Mouse (Mus musculus) intestine, postnatal 0 days (tissue): Measurements from ENCODE around the gene Ubfd1. TPM values are rescaled to one million over a fixed set of nuclear protein-coding genes. Genes with fewer than 3 reads are reported as not detected.
"Not testable (repeated sequence)": the region's sequence is repeated elsewhere in the genome, so short reads cannot be mapped to it uniquely, and the experiment has no call there.

ENCODE experiments used
- ATAC-seq: fragments of 200-750 bp; cut with Nextera tagmentation; 2 replicates; pipeline ENCODE4 v1.8.0; 2017; ENCODE audit warnings: mild to moderate bottlenecking, moderate TSS enrichment, moderate library complexity
- H3K27ac ChIP-seq: fragments of 300-500 bp; sonication (generic); 2 replicates; pipeline ENCODE4 v1.5.1; 2014; ENCODE audit warnings: mild to moderate bottlenecking, low read depth, low read length, moderate library complexity
- H3K27me3 ChIP-seq: fragments of 300-500 bp; sonication (generic); replicated peaks from 2 replicates; pipeline ENCODE4 v1.6.1; 2014; ENCODE audit warnings: low read length, mixed read lengths; ENCODE audit not compliant: control insufficient read depth, insufficient read depth
- H3K36me3 ChIP-seq: fragments of 300-500 bp; sonication (generic); 2 replicates; pipeline ENCODE4 v1.6.1; 2014; ENCODE audit warnings: mild to moderate bottlenecking, moderate library complexity; ENCODE audit not compliant: control insufficient read depth, insufficient read depth
- H3K4me1 ChIP-seq: fragments of 300-500 bp; sonication (generic); replicated peaks from 2 replicates; pipeline ENCODE4 v1.6.1; 2014; ENCODE audit warnings: antibody characterized with exemption, low read length, mixed read lengths; ENCODE audit not compliant: control insufficient read depth, insufficient read depth
- H3K4me2 ChIP-seq: fragments of 300-500 bp; sonication (generic); replicated peaks from 2 replicates; pipeline ENCODE4 v1.6.1; 2014; ENCODE audit warnings: low read depth, mild to moderate bottlenecking, moderate library complexity
- H3K4me3 ChIP-seq: fragments of 300-500 bp; sonication (generic); 2 replicates; pipeline ENCODE4 v1.5.1; 2014; ENCODE audit warnings: low read depth, low read length
- H3K9ac ChIP-seq: fragments of 300-500 bp; sonication (generic); 2 replicates; pipeline ENCODE4 v1.6.1; 2014; ENCODE audit warnings: mild to moderate bottlenecking, low read depth, low read length
- H3K9me3 ChIP-seq: fragments of 300-500 bp; sonication (generic); 2 replicates; pipeline ENCODE4 v1.6.1; 2016; ENCODE audit warnings: mixed run types; ENCODE audit not compliant: control insufficient read depth
- CTCF ChIP-seq: sonication (generic); IDR thresholded peaks from 2 replicates; pipeline ENCODE4 v1.5.1; 2016; ENCODE audit warnings: low read depth, mild to moderate bottlenecking, control low read depth, antibody characterized with exemption, moderate library complexity
- WGBS: fragments of 180-500 bp; shearing (Covaris S2); extraction: QIAGEN DNeasy Blood & Tissue Kit; methylation state at CpG from one replicate; pipeline ENCODE4 v1.1.7; 2014; 5-methylcytosine and 5-hydroxymethylcytosine counted together
- polyA plus RNA-seq: library from polyadenylated mRNA; unstranded; fragments of >200 nt; fragmentation: Nextera tagmentation; extraction: Ambion mirVana; gene quantifications from 2 replicates; pipeline ENCODE4 v1.2.1, GENCODE M21; 2015

The Ubfd1 gene
- polyA plus RNA-seq, 1 experiment from 2014 or later: 29.3 TPM

- ATAC-seq: 0 out of 2 replicates have a peak, but pooled peaks have one; percentile 11
- no peak overlapping the region for H3K4me3 ChIP-seq
- no peak overlapping the region for H3K27ac ChIP-seq
- no peaks in the 10 kb centered on the region for H3K27me3 ChIP-seq
- 39% methylated on average over 4 of the region's 4 CpGs for WGBS
- H3K9ac ChIP-seq: no peak overlapping the region
- H3K4me2 ChIP-seq: no peak overlapping the region
- H3K9me3 ChIP-seq: no peaks in the 10 kb centered on the region
- H3K4me1 ChIP-seq: peaks cover 4% of the 10 kb centered on the region; the same call in 1 of the 2 replicates
- peaks cover 41% of the 10 kb centered on the region for H3K36me3 ChIP-seq
- peak; percentile 94 for TF ChIP-seq CTCF
These were observed 32.2 kb downstream of the Ubfd1 start for GRCm38 (mm10) chr7:122099222-122099621.

DNA sequence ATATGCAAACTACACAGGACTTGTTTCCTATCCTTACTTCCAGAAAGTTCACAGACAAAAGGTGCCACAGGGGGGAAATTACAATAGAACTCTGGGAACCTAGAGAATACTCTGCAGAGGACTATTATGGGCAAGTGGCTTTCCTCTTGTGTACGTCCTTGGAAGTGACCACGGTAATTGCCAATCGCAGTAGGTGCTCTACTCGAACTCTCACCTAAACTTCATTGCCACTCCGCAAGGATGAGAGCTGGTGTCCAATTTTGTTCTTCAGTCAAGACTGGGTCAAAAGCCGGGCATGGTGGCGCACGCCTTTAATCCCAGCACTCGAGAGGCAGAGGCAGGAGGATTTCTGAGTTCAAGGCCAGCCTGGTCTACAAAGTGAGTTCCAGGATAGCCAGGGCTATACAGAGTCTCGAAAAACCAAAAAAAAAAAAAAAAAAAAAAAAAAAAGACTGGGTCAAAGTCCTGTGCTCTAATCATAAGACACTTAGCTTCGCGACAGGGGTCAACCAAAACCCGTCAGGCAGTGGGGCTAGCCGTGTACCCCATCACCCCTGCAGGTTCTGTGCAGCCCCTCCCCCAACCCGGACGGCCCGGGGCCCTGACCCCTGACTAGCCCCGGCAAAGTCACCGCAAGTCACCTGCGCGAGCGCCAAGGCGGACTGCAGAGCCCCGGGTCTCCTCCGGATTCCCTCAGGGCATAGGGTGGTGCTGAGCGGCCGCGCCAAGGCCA is 34.2 kb downstream of the Ubfd1 start:
- peaks cover 22% of the 10 kb centered on the region for H3K36me3 ChIP-seq
- H3K9ac ChIP-seq: peak overlapping the region; percentile 83
- H3K27ac ChIP-seq: peak overlapping the region; percentile 82
- H3K4me2 ChIP-seq: peak overlapping the region; percentile 71
- H3K27me3 ChIP-seq, H3K9me3 ChIP-seq, H3K4me1 ChIP-seq: not testable (repeated sequence)
- peak; percentile 71 for ATAC-seq
- H3K4me3 ChIP-seq: peak overlapping the region; percentile 77
- 4% methylated on average over 25 of the region's 28 CpGs for WGBS

DNA sequence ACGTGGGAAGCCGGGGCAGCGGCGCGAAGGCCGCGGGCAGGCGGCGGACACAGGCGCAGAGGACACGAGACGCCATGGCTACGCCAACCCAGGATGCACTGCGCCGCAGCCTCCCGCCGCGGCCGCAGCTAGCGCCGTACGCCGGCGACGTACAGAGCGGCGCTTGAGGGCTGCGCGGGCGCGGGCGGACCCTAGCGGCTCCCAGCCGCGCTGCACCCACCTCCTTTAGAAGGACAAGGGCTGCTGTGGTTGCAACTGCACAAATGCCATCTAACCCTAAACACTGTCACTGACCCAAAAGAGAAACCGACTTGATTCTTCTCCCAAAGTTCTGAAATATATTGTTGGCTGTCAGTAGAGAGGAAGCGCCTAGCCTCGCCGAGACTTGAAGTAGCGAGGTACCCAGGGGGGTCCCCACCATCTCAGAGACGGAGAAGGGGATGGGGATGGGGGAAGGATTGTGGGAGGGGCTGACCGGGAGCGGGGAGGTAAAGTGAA is 34.8 kb downstream of the Ubfd1 start, which contains the start of gene Ndufab1:
Ndufab1 (minus strand) TSS at position 140 of the 498 bp plus-strand sequence.
- peak within 1 kb of the TSS; percentile 82 for H3K27ac ChIP-seq
- H3K9me3 ChIP-seq: no peaks in the 10 kb centered on the region
- peak within 1 kb of the TSS; percentile 71 for H3K4me2 ChIP-seq
- peaks cover 16% of the 10 kb centered on the region for H3K36me3 ChIP-seq
- H3K9ac ChIP-seq: peak within 1 kb of the TSS; percentile 83
- under 1% methylated on average over 33 of the region's 43 CpGs for WGBS
- H3K4me3 ChIP-seq: peak within 1 kb of the TSS; percentile 77
- peak; percentile 97 for ATAC-seq
- TF ChIP-seq CTCF: peak; percentile 92
- no peaks in the 10 kb centered on the region for H3K27me3 ChIP-seq
- peaks cover 4% of the 10 kb centered on the region; the same call in 1 of the 2 replicates for H3K4me1 ChIP-seq

DNA sequence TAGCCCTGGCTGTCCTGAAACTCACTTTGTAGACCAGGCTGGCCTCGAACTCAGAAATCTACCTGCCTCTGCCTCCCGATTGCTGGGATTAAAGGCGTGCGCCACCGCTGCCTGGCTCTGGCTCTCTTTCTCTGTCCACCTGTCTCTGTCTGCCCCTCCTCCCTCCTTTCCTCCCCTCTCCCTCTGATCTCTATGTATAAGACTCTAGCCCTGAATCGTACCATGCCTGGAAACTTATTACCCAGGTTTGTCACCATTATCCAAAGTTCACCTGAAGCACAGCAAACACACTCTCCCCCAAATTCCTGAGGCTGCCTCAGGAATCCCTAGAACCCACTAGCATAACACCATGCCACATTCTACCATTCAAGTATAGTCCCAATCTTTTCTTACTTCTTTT is 41.2 kb downstream of the Ubfd1 start:
- Histone ChIP-seq H3K27me3 (no peaks in the 10 kb centered on the region), H3K27ac (no peak overlapping the region), H3K4me3 (no peak overlapping the region), H3K9me3 (no peaks in the 10 kb centered on the region), H3K4me1 (no peaks in the 10 kb centered on the region), H3K36me3 (peaks cover 22% of the 10 kb centered on the region), H3K4me2 (no peak overlapping the region), H3K9ac (no peak overlapping the region)
- no peak for ATAC-seq
- TF ChIP-seq CTCF: no peak
- WGBS: 95% methylated on average over 6 of the region's 6 CpGs

DNA sequence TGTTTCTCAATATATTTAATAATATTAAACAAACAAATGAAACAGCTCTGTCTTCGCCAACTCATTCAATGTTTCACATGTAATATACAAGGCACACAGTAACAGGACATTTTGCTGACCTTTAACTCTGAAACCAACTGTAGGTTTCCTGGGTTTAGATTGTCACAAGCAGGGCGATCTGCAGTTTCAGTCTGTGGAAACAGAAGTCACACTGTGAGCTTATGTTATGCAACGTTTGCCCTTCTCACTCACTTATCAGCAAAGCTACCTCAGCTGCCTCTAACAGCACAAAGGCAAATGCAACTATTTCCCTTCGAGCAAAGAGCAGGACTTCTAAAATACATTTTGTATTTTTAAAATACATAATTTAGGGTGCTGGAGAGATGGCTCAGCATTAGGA is 56.5 kb downstream of the Ubfd1 start:
- H3K4me2 ChIP-seq: no peak overlapping the region
- H3K9me3 ChIP-seq: no peaks in the 10 kb centered on the region
- 68% methylated on average over 4 of the region's 4 CpGs for WGBS
- no peak for TF ChIP-seq CTCF
- no peak overlapping the region for H3K27ac ChIP-seq
- no peaks in the 10 kb centered on the region for H3K27me3 ChIP-seq
- no peaks in the 10 kb centered on the region for H3K4me1 ChIP-seq
- no peak overlapping the region for H3K9ac ChIP-seq
- no peak overlapping the region for H3K4me3 ChIP-seq
- peaks cover 41% of the 10 kb centered on the region for H3K36me3 ChIP-seq
- no peak for ATAC-seq

DNA sequence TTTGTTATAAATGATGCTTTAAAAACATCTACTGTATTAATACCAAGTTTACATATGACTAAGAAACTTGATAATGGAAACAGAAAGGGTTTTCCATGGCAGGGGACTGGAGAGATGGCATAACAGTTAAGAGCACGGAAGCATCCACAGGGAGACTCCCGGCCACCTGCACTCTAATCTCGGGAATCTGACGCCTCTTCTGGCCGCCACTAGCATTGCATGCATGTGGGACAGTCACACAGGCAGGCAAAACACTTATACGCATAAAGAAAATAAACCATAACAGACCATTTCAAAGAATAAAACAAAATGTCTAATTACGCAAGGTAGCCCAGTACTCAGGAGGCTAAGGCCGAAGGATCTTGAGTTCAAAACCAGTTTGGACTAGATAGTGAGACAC is 58.7 kb downstream of the Ubfd1 start:
- Histone ChIP-seq H3K4me3 (no peak overlapping the region), H3K9ac (no peak overlapping the region), H3K36me3 (peaks cover 36% of the 10 kb centered on the region), H3K27me3 (no peaks in the 10 kb centered on the region), H3K4me1 (no peaks in the 10 kb centered on the region), H3K27ac (no peak overlapping the region), H3K9me3 (no peaks in the 10 kb centered on the region), H3K4me2 (no peak overlapping the region)
- ATAC-seq: no peak
- TF ChIP-seq CTCF: peak; percentile 31; the same call in 1 of the 2 replicates
- 74% methylated on average over 8 of the region's 8 CpGs for WGBS
